10 mouse cellular contexts compared by ENCODE assay signal in genomic region chr17:35219601-35220041, GRCm38 (mm10). TPM values are rescaled to one million over a fixed set of nuclear protein-coding genes. Genes with fewer than 3 reads are reported as not detected.
DNase-seq lines count a peak whose midpoint lies in the region; ATAC-seq and TF ChIP-seq lines count a peak whose summit lies in the region.
"Had no signal": no experiment of that assay in that cellular context is flagged by ENCODE, and none has a peak within 500 bp of the region (broad histone marks: within the 10 kb centered on the region; RNA-seq: fewer than 3 reads in every experiment).

No protein-coding gene starts in this region.

- peaks cover 21% of the 10 kb centered on the region for H3K4me1 ChIP-seq in lung, embryonic 15.5 days
- peaks cover 20% of the 10 kb centered on the region for H3K4me1 ChIP-seq in lung, adult 2 months (ENCODE audit: control insufficient read depth, insufficient read depth, low read length)
- peaks cover 66% of the 10 kb centered on the region for H3K4me1 ChIP-seq in bone marrow macrophage, adult 2 months (ENCODE audit: control insufficient read depth, insufficient read depth, low read length)
- H3K4me1 ChIP-seq in intestine, embryonic 16.5 days (ENCODE audit: control insufficient read depth, insufficient read depth, low read length) = peaks cover 7% of the 10 kb centered on the region; the same call in 1 of the 2 replicates

- peaks cover 20% of the 10 kb centered on the region for H3K36me3 ChIP-seq in lung, embryonic 15.5 days
- H3K36me3 ChIP-seq in intestine, embryonic 16.5 days (ENCODE audit: control insufficient read depth, insufficient read depth, low read length) = no peaks in the 10 kb centered on the region

- H3K9me3 ChIP-seq in lung, embryonic 15.5 days = no peaks in the 10 kb centered on the region
- no peaks in the 10 kb centered on the region for H3K9me3 ChIP-seq in intestine, embryonic 16.5 days (ENCODE audit: control insufficient read depth, low read length)

- 76% methylated on average over 6 of the region's 6 CpGs for WGBS in lung, embryonic 15.5 days
- whole genome bisulfite sequencing in lung, adult 2 months = 42% methylated on average over 6 of the region's 6 CpGs
- 73% methylated on average over 6 of the region's 6 CpGs for WGBS in intestine, embryonic 16.5 days

- H3K9ac ChIP-seq in lung, embryonic 15.5 days = no peak overlapping the region
- H3K9ac ChIP-seq in intestine, embryonic 16.5 days (ENCODE audit: low read depth, low read length) = no peak overlapping the region

- no peak for TF ChIP-seq CTCF in lung, adult 2 months (IDR thresholded peaks at IDR 0.05; ENCODE audit: insufficient read depth, low read length)
- 0 out of 2 replicates have a peak, but pooled peaks have one; percentile 5 for TF ChIP-seq CTCF in bone marrow macrophage, adult 2 months (IDR thresholded peaks at IDR 0.05; ENCODE audit: low read depth, low read length)

- H3K27me3 ChIP-seq in lung, embryonic 15.5 days = no peaks in the 10 kb centered on the region
- H3K27me3 ChIP-seq in intestine, embryonic 16.5 days (replicated peaks; ENCODE audit: control insufficient read depth, insufficient read depth, low read length) = no peaks in the 10 kb centered on the region

- no peak overlapping the region for H3K4me2 ChIP-seq in lung, embryonic 15.5 days
- H3K4me2 ChIP-seq in intestine, embryonic 16.5 days (ENCODE audit: low read depth, low read length) = no peak overlapping the region

- peak overlapping the region; percentile 73 for H3K27ac ChIP-seq in lung, embryonic 15.5 days
- peak overlapping the region; percentile 90 for H3K27ac ChIP-seq in bone marrow macrophage, adult 2 months (ENCODE audit: insufficient read depth, low read depth, low read length)
- H3K27ac ChIP-seq in intestine, embryonic 16.5 days (ENCODE audit: low read length) = no peak overlapping the region; the same call in 1 of the 2 replicates

- no peak for TF ChIP-seq POLR2A in lung, adult 2 months (IDR thresholded peaks at IDR 0.05; ENCODE audit: borderline replicate concordance, extremely low read depth, low read depth, low read length)
- TF ChIP-seq POLR2A in bone marrow macrophage, adult 2 months (IDR thresholded peaks at IDR 0.05; ENCODE audit: borderline replicate concordance, low read depth, low read length) = no peak

- no peak overlapping the region for H3K4me3 ChIP-seq in lung, embryonic 15.5 days
- H3K4me3 ChIP-seq in lung, adult 2 months (replicated peaks; ENCODE audit: extremely low read depth, low read depth, low read length) = no peak overlapping the region
- no peak overlapping the region for H3K4me3 ChIP-seq in bone marrow macrophage, adult 2 months (ENCODE audit: insufficient read depth, low read length)
- no peak overlapping the region for H3K4me3 ChIP-seq in intestine, embryonic 16.5 days (ENCODE audit: low read length)

- no peak for ATAC-seq in lung, embryonic 15.5 days (ENCODE audit: borderline replicate concordance, extremely low read depth, low FRiP score, low TSS enrichment)
- peak; percentile 29 to 45; a peak in 2 of 4 replicates for ATAC-seq in hematopoietic stem cell, adult 5-6 weeks (replicated peaks in 1 of 2; ENCODE audit: insufficient read depth in 1 of 2, low FRiP score in 2 of 2, low TSS enrichment in 1 of 2, low read depth in 1 of 2, poor library complexity in 2 of 2, severe bottlenecking in 2 of 2)
- no peak for ATAC-seq in intestine, embryonic 16.5 days

- DNase-seq in lung, adult 2 months = no peak
- DNase-seq in thymus, adult 18-20 months = peak; percentile 50 to 73
- no peak for DNase-seq in gastrocnemius, adult 8-10 months (ENCODE audit: low spot score in 2 of 2)
- DNase-seq: layer of hippocampus, adult 9-11 months had no signal

RNA-seq across cellular contexts. Expression of gene Gm16181, which starts 1.0 kb away (rescaled TPM):
- 0.70 and 0.75 TPM in 2 replicates for polyA plus RNA-seq in lung, embryonic 15.5 days (2015; fragmentation: Nextera tagmentation; extraction: Ambion mirVana)
- 1.2 TPM in 1 of 2 replicates, not detected in the other for polyA plus RNA-seq in lung, adult 2 months (2012; rRNA removed)
- not detected in 2 replicates for polyA plus RNA-seq in bone marrow macrophage, adult 2 months (2012; ENCODE audit: insufficient read depth, insufficient read length, missing spikeins)
- 3.1 TPM in 1 of 2 replicates, not detected in the other for total RNA-seq in hematopoietic stem cell, adult 5-6 weeks (2017)
- not detected for total RNA-seq in gastrocnemius, adult 8-10 months (2022)
- polyA plus RNA-seq in intestine, embryonic 16.5 days (2015; fragmentation: Nextera tagmentation; extraction: Ambion mirVana) = 0.29 and 0.46 TPM in 2 replicates
- total RNA-seq: adrenal gland, postnatal 4 days had no signal
- polyA plus RNA-seq: forebrain, embryonic 11.5 days had no signal

RNA-seq across cellular contexts. Expression of gene Atp6v1g2, which starts 13.8 kb away (rescaled TPM):
- polyA plus RNA-seq in lung, embryonic 15.5 days (2015; fragmentation: Nextera tagmentation; extraction: Ambion mirVana) = 3.4 and 4.3 TPM in 2 replicates
- 6.3 and 8.1 TPM in 2 replicates for polyA plus RNA-seq in lung, adult 2 months (2012; rRNA removed)
- polyA plus RNA-seq in bone marrow macrophage, adult 2 months (2012; ENCODE audit: insufficient read depth, insufficient read length, missing spikeins) = 11.2 and 15.1 TPM in 2 replicates
- total RNA-seq in hematopoietic stem cell, adult 5-6 weeks (2017) = 3.8 and 5.2 TPM in 2 replicates
- total RNA-seq in gastrocnemius, adult 8-10 months (2022) = 1 to 10 TPM; 1.3 to 2.3 (median 1.9) TPM
- polyA plus RNA-seq in intestine, embryonic 16.5 days (2015; fragmentation: Nextera tagmentation; extraction: Ambion mirVana) = 4.7 and 4.8 TPM in 2 replicates

RNA-seq across cellular contexts. Expression of gene Lta, which starts 14.5 kb away (rescaled TPM):
- polyA plus RNA-seq in lung, embryonic 15.5 days (2015; fragmentation: Nextera tagmentation; extraction: Ambion mirVana) = 0.11 and 0.21 TPM in 2 replicates
- polyA plus RNA-seq in lung, adult 2 months (2012; rRNA removed) = 1.0 and 1.1 TPM in 2 replicates
- polyA plus RNA-seq in bone marrow macrophage, adult 2 months (2012; ENCODE audit: insufficient read depth, insufficient read length, missing spikeins) = not detected in 2 replicates
- not detected in 2 replicates for total RNA-seq in hematopoietic stem cell, adult 5-6 weeks (2017)
- under 1 TPM; 0.53 to 0.76 (median 0.65) TPM for total RNA-seq in gastrocnemius, adult 8-10 months (2022)
- polyA plus RNA-seq in intestine, embryonic 16.5 days (2015; fragmentation: Nextera tagmentation; extraction: Ambion mirVana) = 0.99 and 1.2 TPM in 2 replicates
- polyA plus RNA-seq: forebrain, embryonic 11.5 days had no signal

RNA-seq across cellular contexts. Expression of gene Nfkbil1, which starts 16.0 kb away (rescaled TPM):
- 13.2 and 13.4 TPM in 2 replicates for polyA plus RNA-seq in lung, embryonic 15.5 days (2015; fragmentation: Nextera tagmentation; extraction: Ambion mirVana)
- polyA plus RNA-seq in lung, adult 2 months (2012; rRNA removed) = 16.5 and 21.6 TPM in 2 replicates
- polyA plus RNA-seq in bone marrow macrophage, adult 2 months (2012; ENCODE audit: insufficient read depth, insufficient read length, missing spikeins) = 15.5 and 15.7 TPM in 2 replicates
- 4.3 and 15.9 TPM in 2 replicates for total RNA-seq in hematopoietic stem cell, adult 5-6 weeks (2017)
- 1 to 10 TPM; 6.3 to 8.6 (median 8.0) TPM for total RNA-seq in gastrocnemius, adult 8-10 months (2022)
- 8.9 and 9.2 TPM in 2 replicates for polyA plus RNA-seq in intestine, embryonic 16.5 days (2015; fragmentation: Nextera tagmentation; extraction: Ambion mirVana)

RNA-seq across cellular contexts. Expression of gene Tnf, which starts 17.8 kb away (rescaled TPM):
- polyA plus RNA-seq in lung, embryonic 15.5 days (2015; fragmentation: Nextera tagmentation; extraction: Ambion mirVana) = 0.16 TPM in 1 of 2 replicates, not detected in the other
- 2.1 and 2.5 TPM in 2 replicates for polyA plus RNA-seq in lung, adult 2 months (2012; rRNA removed)
- 11.9 and 12.8 TPM in 2 replicates for polyA plus RNA-seq in bone marrow macrophage, adult 2 months (2012; ENCODE audit: insufficient read depth, insufficient read length, missing spikeins)
- 22.3 and 44.4 TPM in 2 replicates for total RNA-seq in hematopoietic stem cell, adult 5-6 weeks (2017)
- under 1 TPM in 1 of 4 experiments, not detected in 3; 0.31 TPM for total RNA-seq in gastrocnemius, adult 8-10 months (2022)
- polyA plus RNA-seq in intestine, embryonic 16.5 days (2015; fragmentation: Nextera tagmentation; extraction: Ambion mirVana) = 0.18 and 0.23 TPM in 2 replicates
- polyA plus RNA-seq: forebrain, embryonic 11.5 days had no signal

Comparison
In these comparisons a context has a peak if more than half of its experiments do, and no peak if none do; other contexts are left out.
1. ATAC-seq: peak in hematopoietic stem cell, adult 5-6 weeks (2 of 2); none in lung, embryonic 15.5 days (single experiment) and intestine, embryonic 16.5 days (single experiment).
2. DNase-seq: peak in thymus, adult 18-20 months (2 of 2); none in lung, adult 2 months (single experiment) and gastrocnemius, adult 8-10 months (0 of 2).